Mouse (Mus musculus): ENCODE measurements around the gene Prdm5.

Prdm5 gene

DNA sequence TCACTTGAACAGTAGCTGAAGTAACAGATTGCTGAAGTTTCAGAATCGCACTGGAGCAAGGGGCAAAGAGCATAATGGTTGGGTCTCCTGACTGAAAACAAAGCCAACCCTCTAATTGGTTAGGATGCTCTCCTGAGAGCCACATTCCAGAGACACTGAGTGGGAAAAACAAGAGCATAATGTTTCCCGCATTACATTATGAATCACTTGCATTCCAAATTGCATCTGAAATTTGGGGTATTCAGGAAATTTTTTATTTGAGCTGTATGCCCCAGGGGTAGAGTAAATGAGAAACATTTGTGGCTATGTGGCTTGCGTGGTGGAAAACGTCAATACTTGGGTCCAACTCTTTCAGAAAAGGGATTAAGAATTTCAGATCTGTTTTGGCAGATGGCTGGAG, 55.2 kb downstream of the Prdm5 start:
- no peak for DNase-seq

- no peak for DNase-seq
Measured at GRCm38 (mm10) chr6:65842579-65842978, 63.8 kb downstream of the Prdm5 start.

- no peak for DNase-seq
Measured at GRCm38 (mm10) chr6:65849127-65849526, 70.3 kb downstream of the Prdm5 start.

- no peak for DNase-seq
Measured at GRCm38 (mm10) chr6:65849687-65850086, 70.9 kb downstream of the Prdm5 start.

DNA sequence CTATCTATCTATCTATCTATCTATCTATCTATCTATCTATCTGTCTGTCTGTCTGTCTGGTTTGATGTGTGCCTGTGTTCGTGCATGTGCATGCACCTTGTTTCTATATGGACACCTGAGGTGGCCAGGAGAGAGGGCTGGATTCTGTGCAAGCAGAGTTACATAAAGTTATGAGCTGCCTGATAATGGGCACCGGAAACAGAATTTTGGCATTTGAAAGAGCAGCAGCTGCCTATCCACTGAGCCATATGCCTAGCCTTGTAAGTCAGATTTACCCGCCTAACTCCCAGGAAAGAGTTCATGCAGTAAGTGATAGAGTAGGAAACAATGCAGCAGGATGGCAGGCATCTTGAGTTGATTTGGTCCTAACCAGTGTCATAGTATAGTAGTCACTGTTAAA, 71.4 kb downstream of the Prdm5 start:
- no peak for DNase-seq

DNA sequence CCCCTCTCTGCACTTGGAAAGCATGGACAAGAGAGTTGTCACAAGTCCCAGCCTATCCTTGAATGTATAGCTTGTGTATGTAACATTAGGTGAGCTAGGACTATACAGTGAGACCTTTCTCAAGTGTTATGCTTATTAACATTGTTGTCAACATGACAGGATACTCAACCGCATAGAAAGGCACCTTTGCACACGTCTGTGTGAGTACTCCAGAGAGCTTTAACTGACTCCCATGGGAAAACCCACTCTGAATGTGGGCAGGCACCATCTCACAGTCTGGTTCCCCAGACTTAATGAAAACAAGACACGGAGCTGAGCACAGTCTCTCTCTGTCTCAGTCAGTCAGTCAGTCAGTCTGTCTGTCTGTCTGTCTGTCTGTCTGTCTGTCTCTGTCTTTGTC, 75.2 kb downstream of the Prdm5 start:
- no peak for DNase-seq

DNA sequence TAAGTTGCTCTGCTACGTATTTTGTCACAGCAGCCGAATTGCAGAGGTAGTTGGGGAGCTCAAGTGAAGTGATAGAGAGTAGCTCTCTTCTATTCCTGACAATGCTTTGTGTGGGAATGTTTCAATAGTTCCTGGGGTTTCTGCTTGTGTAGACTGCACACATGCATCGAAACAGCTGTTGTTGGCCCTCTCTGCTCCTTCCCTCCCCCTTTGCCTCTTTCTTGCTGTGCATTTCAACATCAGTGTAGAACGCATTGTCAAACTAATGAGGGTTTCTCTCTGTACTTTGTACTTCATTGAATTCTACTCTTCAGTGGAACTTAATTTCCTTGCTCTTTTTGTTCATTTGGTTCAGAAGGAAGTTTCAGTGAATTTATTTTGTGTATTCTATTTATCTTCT, 75.8 kb downstream of the Prdm5 start:
- DNase-seq = no peak

DNA sequence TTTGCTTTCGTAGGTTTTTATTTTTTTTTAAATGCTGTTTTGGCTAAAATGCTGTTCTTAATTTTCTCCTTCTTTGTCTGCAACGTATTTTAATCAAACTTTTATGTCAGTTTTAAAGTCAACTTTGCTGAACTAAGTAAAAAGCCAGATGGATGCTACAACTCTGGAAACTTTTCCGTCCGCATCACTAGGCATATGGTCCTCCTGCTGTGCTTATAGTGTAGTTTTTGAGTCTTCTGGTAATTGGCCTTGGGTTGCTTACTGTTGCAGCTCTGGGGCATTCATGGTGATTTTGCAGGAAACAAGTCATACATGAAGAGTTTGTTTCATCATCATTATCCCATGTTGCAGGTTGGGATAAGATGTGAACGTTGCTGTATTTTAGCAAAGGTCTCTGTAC, 81.8 kb downstream of the Prdm5 start:
- no peak for DNase-seq

GRCm38 (mm10) chr6:65862836-65863235, 84.0 kb downstream of the Prdm5 start:
- DNase-seq = no peak

DNA sequence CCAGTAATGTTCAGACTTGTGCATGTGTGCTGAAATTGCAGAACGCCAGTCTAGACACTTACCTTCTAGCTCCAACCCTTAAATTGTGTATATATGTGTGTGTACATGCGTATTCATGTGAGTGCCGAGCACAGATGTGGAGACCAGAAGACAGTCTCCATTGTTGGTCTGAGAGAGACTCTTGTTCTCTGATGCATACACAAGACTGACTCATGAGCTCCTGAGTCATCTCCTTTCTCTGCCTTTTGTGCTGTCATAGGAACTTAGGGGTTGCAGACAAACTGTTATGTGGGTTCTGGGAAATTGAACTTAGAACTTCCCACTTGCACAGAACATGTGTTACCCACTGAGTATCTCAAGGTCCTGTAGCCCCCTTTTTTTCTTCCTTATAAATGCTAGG, 85.4 kb downstream of the Prdm5 start:
- DNase-seq = no peak

DNA sequence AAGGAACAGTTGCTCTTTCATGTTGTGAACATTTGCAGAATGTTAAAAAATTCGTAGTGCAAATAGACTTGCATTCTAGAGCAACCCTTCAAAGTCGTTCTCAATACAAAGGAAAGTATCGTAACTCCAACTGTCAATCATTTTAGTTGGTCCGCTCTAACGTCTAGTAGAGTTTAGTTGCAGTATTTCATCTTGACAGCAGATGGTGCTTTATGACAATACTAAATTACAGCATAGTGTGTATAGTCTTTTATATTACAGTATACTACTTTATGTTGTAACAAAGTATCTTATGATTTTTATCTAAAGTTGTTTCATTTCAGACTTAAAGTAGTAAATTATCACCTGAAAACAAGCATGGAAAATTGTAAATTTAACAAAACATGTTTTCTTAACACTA, 86.1 kb downstream of the Prdm5 start:
- no peak for DNase-seq

- DNase-seq = no peak
Measured at GRCm38 (mm10) chr6:65865861-65866260, 87.1 kb downstream of the Prdm5 start.

GRCm38 (mm10) chr6:65871754-65872278, 93.0 kb downstream of the Prdm5 start:
- DNase-seq = no peak

- DNase-seq = no peak
Measured at GRCm38 (mm10) chr6:65878300-65878699, 99.5 kb downstream of the Prdm5 start.

GRCm38 (mm10) chr6:65888835-65889234, 110.0 kb downstream of the Prdm5 start:
- no peak for DNase-seq

- no peak for DNase-seq
Measured at GRCm38 (mm10) chr6:65892045-65892660, 113.4 kb downstream of the Prdm5 start.

DNA sequence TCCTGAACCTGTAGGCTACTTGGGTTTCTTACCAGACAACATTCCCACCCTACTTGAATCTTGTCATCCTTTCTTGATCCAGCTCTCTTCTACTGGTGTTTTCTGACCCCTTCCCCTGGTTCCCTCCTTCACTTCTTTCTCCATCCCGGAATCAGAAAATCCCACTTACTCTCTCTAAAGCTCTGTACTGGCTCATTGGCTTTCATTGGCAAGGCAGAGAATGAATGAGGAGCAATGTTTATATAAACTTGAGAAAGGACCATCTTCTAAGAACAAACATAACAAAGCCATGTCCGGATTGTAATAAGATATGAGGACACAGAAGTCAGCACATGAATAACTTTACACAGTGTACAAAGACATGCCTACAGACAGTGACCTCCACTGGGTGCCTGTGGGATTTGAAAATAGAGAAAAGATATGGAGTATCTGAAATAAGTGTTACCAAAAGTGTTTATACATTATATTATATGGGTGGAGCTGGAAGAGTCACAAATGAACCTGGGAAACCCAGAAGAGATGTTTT, 127.9 kb downstream of the Prdm5 start:
- no peak for DNase-seq

DNA sequence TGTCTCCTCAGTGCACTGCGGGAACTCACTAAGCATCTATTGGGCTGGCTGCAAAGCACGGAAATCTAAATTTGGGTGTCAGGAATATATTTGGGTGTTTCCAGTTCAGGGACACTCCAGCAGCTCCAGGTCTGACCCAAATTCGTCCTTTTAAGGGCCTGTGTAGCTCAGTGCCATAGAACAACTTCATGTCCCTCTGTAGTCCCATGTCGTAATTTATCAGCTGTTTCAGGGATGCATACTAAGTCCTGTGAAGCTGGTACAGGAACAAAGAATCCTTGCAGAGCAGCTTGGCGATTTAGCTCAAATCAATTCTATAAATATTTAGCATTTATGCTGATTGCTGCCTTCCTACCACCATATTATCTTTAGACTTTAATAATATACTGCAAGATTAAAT, 136.6 kb downstream of the Prdm5 start:
- no peak for DNase-seq

GRCm38 (mm10) chr6:65921703-65922102, 142.9 kb downstream of the Prdm5 start:
- no peak for DNase-seq

DNA sequence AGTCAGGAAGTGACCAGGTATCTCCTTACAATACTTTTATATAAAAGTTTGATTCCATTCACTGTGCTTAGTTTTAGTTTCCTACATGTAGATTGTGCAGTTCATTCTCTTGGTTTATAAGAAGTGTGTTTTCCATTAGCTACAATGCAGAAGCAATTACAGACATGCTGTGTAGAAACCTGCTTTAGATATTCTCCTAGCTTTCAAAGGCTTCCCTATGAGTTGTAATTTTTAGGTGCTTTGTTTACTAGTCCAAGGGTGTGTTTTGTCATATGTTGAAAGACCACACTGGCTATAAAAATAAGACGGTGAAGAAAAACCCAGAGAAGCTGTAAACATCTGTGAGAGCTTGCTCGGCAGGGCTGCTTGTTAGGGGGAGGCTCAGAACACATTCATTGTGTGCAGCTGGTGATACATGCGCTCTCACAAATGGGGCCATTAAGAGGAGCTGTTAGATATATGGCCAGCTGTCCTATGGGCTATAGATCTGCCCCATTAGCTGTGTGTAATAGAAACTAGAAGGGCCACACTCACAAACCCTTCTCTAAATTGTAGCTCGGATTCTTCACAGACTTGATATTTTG, 144.8 kb downstream of the Prdm5 start:
- no peak for DNase-seq

GRCm38 (mm10) chr6:65925737-65926333, 147.0 kb downstream of the Prdm5 start:
- DNase-seq = no peak

- no peak for DNase-seq
Measured at GRCm38 (mm10) chr6:65930523-65930922, 151.7 kb downstream of the Prdm5 start.

GRCm38 (mm10) chr6:65932776-65933175, 154.0 kb downstream of the Prdm5 start:
- DNase-seq = no peak

DNA sequence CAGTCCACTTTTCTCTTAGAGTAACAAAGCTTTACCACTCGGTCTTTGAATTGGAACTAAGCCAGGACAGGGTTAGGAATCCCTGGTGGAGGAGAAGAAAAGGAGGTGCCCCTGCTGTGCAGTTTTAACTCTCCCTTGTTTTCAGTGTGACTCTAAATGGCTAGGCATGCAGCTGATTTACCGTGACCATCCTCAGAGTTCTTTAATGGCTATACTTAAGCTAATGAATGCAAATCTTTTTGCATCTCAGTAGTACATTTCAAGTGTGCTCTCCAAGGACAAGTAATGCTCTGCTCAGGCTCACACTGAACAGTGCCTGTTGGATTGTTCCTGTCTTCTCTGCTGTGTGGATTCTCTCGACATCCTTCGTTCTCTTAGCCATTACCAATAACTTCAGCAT, 154.4 kb downstream of the Prdm5 start:
- DNase-seq = no peak

Measured in thymus, postnatal 25 days (tissue).